Mouse (Mus musculus) splenic B cell, adult 2 months (primary cell): Measurements from ENCODE around the gene B3gat3.
A peak's percentile ranks its signal among the peaks of the same experiment; 100 is the strongest.

Source experiments
- DNase-seq: peaks from one replicate; pipeline ENCODE4 v3.0.0-alpha.2; 2011; ENCODE audit warnings: low read depth, low spot score
- H3K27me3 ChIP-seq: 2 replicates; pipeline ENCODE4 v1.6.1; 2012; ENCODE audit warnings: mild to moderate bottlenecking, low read length, moderate library complexity, mixed read lengths; ENCODE audit not compliant: control insufficient read depth, poor library complexity, insufficient read depth, severe bottlenecking
- H3K36me3 ChIP-seq: 2 replicates; pipeline ENCODE4 v1.6.1; 2012; ENCODE audit warnings: mild to moderate bottlenecking, low read length, moderate library complexity, mixed read lengths; ENCODE audit not compliant: control insufficient read depth, poor library complexity, insufficient read depth, severe bottlenecking

Gene B3gat3

DNA sequence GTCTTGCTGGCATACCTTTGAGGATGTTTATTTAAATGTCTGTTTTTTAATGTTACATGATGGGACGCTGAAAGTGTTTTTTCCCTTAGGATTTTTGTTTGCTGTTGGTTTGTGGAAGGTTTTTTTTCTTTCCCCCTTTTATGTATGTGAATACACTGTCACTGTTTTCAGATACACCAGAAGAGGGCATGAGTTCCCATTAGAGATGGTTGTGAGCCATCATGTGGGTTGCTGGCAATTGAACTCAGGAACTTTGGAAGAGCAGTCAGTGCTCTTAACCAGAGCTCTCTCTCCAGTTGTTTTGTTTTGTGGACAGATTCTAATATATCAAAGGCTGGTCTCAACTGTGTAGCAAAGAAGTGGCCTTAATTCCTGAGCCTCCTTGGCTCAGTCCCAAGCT is 54.5 kb downstream of the B3gat3 start:
- Histone ChIP-seq H3K36me3 (peaks cover 35% of the 10 kb centered on the region; the same call in 1 of the 2 replicates), H3K27me3 (no peaks in the 10 kb centered on the region)
- DNase-seq = no peak

DNA sequence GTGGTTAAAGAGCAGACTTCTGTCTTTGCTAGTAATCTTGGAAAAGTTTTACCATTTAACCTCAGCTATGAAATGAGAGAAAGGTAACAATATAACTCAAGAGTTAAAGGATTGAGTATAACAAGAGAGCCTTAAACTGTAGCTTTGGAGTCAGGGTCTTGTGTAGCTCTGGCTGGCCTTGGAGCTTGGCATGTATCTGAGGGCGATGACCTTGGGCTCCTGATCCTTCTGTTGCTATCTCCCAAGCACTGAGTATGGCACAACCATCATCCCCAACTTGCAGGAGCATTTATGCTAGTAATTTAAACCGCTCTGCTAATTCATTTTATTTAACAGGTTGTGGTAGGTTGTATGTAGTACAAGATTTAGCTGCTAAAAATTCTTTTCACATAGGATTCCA is 55.3 kb downstream of the B3gat3 start:
- Histone ChIP-seq H3K27me3 (no peaks in the 10 kb centered on the region), H3K36me3 (peaks cover 30% of the 10 kb centered on the region; the same call in 1 of the 2 replicates)
- DNase-seq = no peak

DNA sequence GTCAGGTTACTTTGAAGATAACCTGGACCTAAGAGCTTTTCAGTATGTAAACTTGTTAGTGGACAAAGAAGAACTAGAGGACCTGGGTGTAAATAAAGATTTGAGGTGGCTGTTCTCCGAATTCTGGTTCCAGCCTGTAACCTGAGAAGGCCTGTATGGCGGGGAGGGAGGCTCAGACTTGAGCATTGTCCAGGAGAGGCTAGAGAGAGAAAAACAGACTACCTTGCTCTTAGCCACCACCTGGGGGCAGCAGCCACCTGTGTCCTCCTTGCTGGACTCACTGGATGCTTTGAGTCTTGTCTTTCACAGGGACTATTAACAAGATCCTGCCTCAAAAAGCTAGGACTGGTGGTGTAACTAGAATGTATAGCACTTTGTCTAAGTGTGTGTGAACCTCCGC is 56.4 kb downstream of the B3gat3 start:
- H3K36me3 ChIP-seq = peaks cover 24% of the 10 kb centered on the region; the same call in 1 of the 2 replicates
- H3K27me3 ChIP-seq = no peaks in the 10 kb centered on the region
- peak; percentile 87 for DNase-seq
